8 mouse cellular contexts compared by ENCODE assay signal in the genomic region with DNA sequence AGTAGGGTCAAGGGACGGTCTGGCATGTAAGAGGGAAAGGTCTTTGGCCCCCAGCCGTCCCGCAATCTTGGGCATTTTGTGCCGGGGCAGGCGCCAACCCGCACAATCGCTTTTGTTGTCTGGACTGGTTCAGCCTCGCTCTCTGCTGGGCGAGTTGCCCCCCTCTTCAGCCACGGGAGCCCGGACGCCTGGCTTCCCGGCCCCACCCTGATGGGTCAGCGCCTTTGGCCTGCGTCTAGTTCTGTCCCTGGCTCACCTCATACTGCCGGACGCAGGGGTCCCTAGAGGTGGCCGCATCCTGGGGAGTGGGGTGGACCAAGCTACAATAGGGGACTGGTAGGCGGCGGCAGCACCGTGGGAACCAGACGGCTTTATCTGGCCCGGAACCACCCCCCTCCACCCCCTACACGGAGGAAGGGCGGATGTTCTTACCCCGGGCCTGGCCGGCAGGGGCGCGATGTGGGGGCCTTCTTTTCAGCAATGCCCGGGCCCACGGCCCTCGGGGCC. TPM values are rescaled to one million over a fixed set of nuclear protein-coding genes. Genes with fewer than 3 reads are reported as not detected.
DNase-seq lines count a peak whose midpoint lies in the region; ATAC-seq lines count a peak whose summit lies in the region.
"Had no signal": no experiment of that assay in that cellular context is flagged by ENCODE, and none has a peak within 500 bp of the region (broad histone marks: within the 10 kb centered on the region; RNA-seq: fewer than 3 reads in every experiment).

No protein-coding gene starts in this region.

- H3K36me3 ChIP-seq in kidney, embryonic 15.5 days, result no peaks in the 10 kb centered on the region
- no peaks in the 10 kb centered on the region for H3K36me3 ChIP-seq in midbrain, embryonic 12.5 days

- peaks cover 81% of the 10 kb centered on the region for H3K4me1 ChIP-seq in kidney, embryonic 15.5 days
- H3K4me1 ChIP-seq in midbrain, embryonic 12.5 days, result peaks cover 57% of the 10 kb centered on the region

- H3K9me3 ChIP-seq in kidney, embryonic 15.5 days (replicated peaks), result no peaks in the 10 kb centered on the region
- H3K9me3 ChIP-seq in midbrain, embryonic 12.5 days, result no peaks in the 10 kb centered on the region

- H3K27ac ChIP-seq in kidney, embryonic 15.5 days, result peak overlapping the region; percentile 27; the same call in 1 of the 2 replicates
- no peak overlapping the region for H3K27ac ChIP-seq in midbrain, embryonic 12.5 days (replicated peaks)

- H3K4me3 ChIP-seq in kidney, embryonic 15.5 days (replicated peaks), result peak overlapping the region; percentile 55
- no peak overlapping the region for H3K4me3 ChIP-seq in midbrain, embryonic 12.5 days

- H3K9ac ChIP-seq in kidney, embryonic 15.5 days, result no peak overlapping the region
- no peak overlapping the region; the same call in 1 of the 2 replicates for H3K9ac ChIP-seq in midbrain, embryonic 12.5 days (replicated peaks)

- H3K27me3 ChIP-seq in kidney, embryonic 15.5 days, result peaks cover 97% of the 10 kb centered on the region
- peaks cover 98% of the 10 kb centered on the region for H3K27me3 ChIP-seq in midbrain, embryonic 12.5 days

- WGBS in kidney, embryonic 15.5 days, result 2% methylated on average over 31 of the region's 32 CpGs
- WGBS in midbrain, embryonic 12.5 days, result 1% methylated on average over 32 of the region's 32 CpGs

- no peak for ATAC-seq in kidney, embryonic 15.5 days (replicated peaks; ENCODE audit: low FRiP score)
- ATAC-seq in midbrain, embryonic 12.5 days (ENCODE audit: low FRiP score, low read depth), result no peak

- peak; percentile 19 for DNase-seq in urinary bladder, postnatal 25 days (ENCODE audit: low spot score)
- DNase-seq in urinary bladder, postnatal 4 days (ENCODE audit: low spot score in 2 of 2), result no peak
- DNase-seq in heart, adult 18-20 months, result peak; percentile 83 to 91
- DNase-seq in layer of hippocampus, adult 9-11 months, result no peak
- no peak for DNase-seq in left cerebral cortex, adult 9 months (ENCODE audit: low spot score in 2 of 2)

- H3K4me2 ChIP-seq in kidney, embryonic 15.5 days, result peak overlapping the region; percentile 86
- peak overlapping the region; percentile 82 for H3K4me2 ChIP-seq in midbrain, embryonic 12.5 days (replicated peaks)

RNA-seq across cellular contexts. Expression of a gene that starts 3.0 kb away (rescaled TPM):
- 100 to 1,000 TPM; 185 to 206 TPM for total RNA-seq in heart, adult 18-20 months (2021)
- polyA plus RNA-seq in kidney, embryonic 15.5 days (2015; fragmentation: Nextera tagmentation; extraction: Ambion mirVana), result 31.0 and 41.7 TPM in 2 replicates
- polyA plus RNA-seq in midbrain, embryonic 12.5 days (2016; fragmentation: Nextera tagmentation; extraction: Ambion mirVana), result 10.1 and 10.2 TPM in 2 replicates
- total RNA-seq: neutrophil, adult 5-6 weeks had no signal

RNA-seq across cellular contexts. Expression of a gene that starts 21.4 kb away (rescaled TPM):
- total RNA-seq in heart, adult 18-20 months (2021), result 1 to 10 TPM; 5.6 to 6.3 TPM
- 43.6 and 53.1 TPM in 2 replicates for polyA plus RNA-seq in kidney, embryonic 15.5 days (2015; fragmentation: Nextera tagmentation; extraction: Ambion mirVana)
- 77.3 and 78.1 TPM in 2 replicates for polyA plus RNA-seq in midbrain, embryonic 12.5 days (2016; fragmentation: Nextera tagmentation; extraction: Ambion mirVana)

RNA-seq across cellular contexts. Expression of a gene that starts 22.8 kb away (rescaled TPM):
- not detected for total RNA-seq in heart, adult 18-20 months (2021)
- polyA plus RNA-seq in kidney, embryonic 15.5 days (2015; fragmentation: Nextera tagmentation; extraction: Ambion mirVana), result 1.9 TPM in 1 of 2 replicates, not detected in the other
- 0.87 TPM in 1 of 2 replicates, not detected in the other for polyA plus RNA-seq in midbrain, embryonic 12.5 days (2016; fragmentation: Nextera tagmentation; extraction: Ambion mirVana)
- total RNA-seq: neutrophil, adult 5-6 weeks had no signal

Comparison
In these comparisons a context has a peak if more than half of its experiments do, and no peak if none do; other contexts are left out.
1. DNase-seq: peak in urinary bladder, postnatal 25 days (single experiment) and heart, adult 18-20 months (2 of 2); none in urinary bladder, postnatal 4 days (0 of 2), layer of hippocampus, adult 9-11 months (single experiment) and left cerebral cortex, adult 9 months (0 of 2).